Comparison of ENCODE assay signal across 20 mouse cellular contexts in the genomic region with DNA sequence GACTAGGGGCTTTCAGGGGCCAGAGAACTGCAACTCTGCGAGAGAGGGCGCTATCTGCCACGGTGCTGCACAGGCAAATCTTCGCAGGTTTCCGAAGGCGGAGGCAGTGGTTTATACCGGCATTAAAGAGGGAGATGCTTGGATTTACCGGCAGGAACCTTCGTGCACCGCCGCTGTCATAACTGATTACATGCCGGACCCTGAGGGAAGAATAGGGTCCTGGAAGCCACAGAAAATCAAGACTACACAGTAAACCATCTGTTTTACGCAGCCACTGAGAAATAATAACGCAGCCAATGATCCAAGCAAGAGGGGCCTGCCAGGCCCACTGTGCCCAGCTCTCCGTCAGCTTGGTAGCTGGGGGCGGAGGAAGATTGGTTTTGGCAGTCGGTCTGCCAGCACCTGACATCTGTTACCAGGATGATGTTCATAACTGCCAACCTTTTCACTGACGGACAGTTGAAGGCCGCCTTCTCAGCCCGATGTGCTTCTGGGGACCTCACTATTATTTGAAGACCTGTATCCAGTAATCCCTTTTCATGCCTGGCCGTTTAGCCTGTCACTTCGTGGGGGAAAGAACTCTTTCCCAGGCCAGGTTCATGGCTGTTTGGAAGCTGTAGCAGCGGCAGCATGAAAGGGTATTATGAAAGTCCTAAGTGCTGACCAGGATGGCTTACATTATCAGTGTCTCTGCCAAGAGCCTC. TPM values are rescaled to one million over a fixed set of nuclear protein-coding genes. Genes with fewer than 3 reads are reported as not detected.
DNase-seq lines count a peak whose midpoint lies in the region; ATAC-seq and TF ChIP-seq lines count a peak whose summit lies in the region.
"Had no signal": no experiment of that assay in that cellular context is flagged by ENCODE, and none has a peak within 500 bp of the region (broad histone marks: within the 10 kb centered on the region; RNA-seq: fewer than 3 reads in every experiment).

No protein-coding gene starts in this region.

- TF ChIP-seq CTCF in cerebellum, adult 2 months (IDR thresholded peaks at IDR 0.05; ENCODE audit: borderline replicate concordance, insufficient read depth, low read depth, low read length), result no peak
- no peak for TF ChIP-seq CTCF in brain, embryonic 14.5 days (IDR thresholded peaks at IDR 0.05; ENCODE audit: borderline replicate concordance, extremely low read depth, insufficient read depth, insufficient read length)

- no peak overlapping the region for H3K4me3 ChIP-seq in cerebellum, adult 2 months (replicated peaks; ENCODE audit: insufficient read depth, low read depth, low read length)
- H3K4me3 ChIP-seq in midbrain, embryonic 14.5 days (replicated peaks; ENCODE audit: low read depth, low read length), result no peak overlapping the region
- H3K4me3 ChIP-seq: embryonic facial prominence, embryonic 15.5 days; limb, embryonic 12.5 days had no signal

- peak; percentile 85 to 90 for DNase-seq in cerebellum, postnatal 10 days
- no peak for DNase-seq in cerebellum, adult 2 months
- peak; percentile 32 to 55 for DNase-seq in layer of hippocampus, adult 8-10 months (ENCODE audit: low spot score in 2 of 2)
- DNase-seq in layer of hippocampus, postnatal 25 days (ENCODE audit: extremely low spot score in 1 of 2, low spot score in 1 of 2), result no peak
- DNase-seq in brain, embryonic 14.5 days (ENCODE audit: low read depth), result peak; percentile 80
- DNase-seq in midbrain, embryonic 14.5 days, result peak; percentile 61
- DNase-seq in adrenal gland, adult 8-10 months, result no peak
- DNase-seq in adipocyte (ENCODE audit: low spot score), result no peak
- DNase-seq: adrenal gland, postnatal 25 days; gastrocnemius, postnatal 25 days; kidney, adult 8-10 months; liver, postnatal 0 days; lung, postnatal 4 days; thymus, postnatal 25 days had no signal

- H3K9me3 ChIP-seq in midbrain, embryonic 14.5 days (ENCODE audit: control insufficient read depth, low read length), result no peaks in the 10 kb centered on the region
- H3K9me3 ChIP-seq: embryonic facial prominence, embryonic 15.5 days; limb, embryonic 12.5 days had no signal

- peak; percentile 67; the same call in 1 of the 2 replicates for ATAC-seq in midbrain, embryonic 14.5 days (ENCODE audit: low FRiP score, low TSS enrichment)
- ATAC-seq: liver, postnatal 0 days had no signal

- H3K27ac ChIP-seq in cerebellum, adult 2 months (ENCODE audit: insufficient read depth, low read length), result no peak overlapping the region
- H3K27ac ChIP-seq in midbrain, embryonic 14.5 days (replicated peaks; ENCODE audit: low read depth, low read length), result peak overlapping the region; percentile 53
- H3K27ac ChIP-seq: embryonic facial prominence, embryonic 15.5 days; limb, embryonic 12.5 days had no signal

- WGBS in cerebellum, adult 2 months, result 26% methylated on average over 23 of the region's 23 CpGs
- WGBS in midbrain, embryonic 14.5 days, result 19% methylated on average over 23 of the region's 23 CpGs

- no peak for TF ChIP-seq POLR2A in cerebellum, adult 2 months (IDR thresholded peaks at IDR 0.05; ENCODE audit: borderline replicate concordance, insufficient read depth, low read length)
- no peak for TF ChIP-seq POLR2A in brain, embryonic 14.5 days (IDR thresholded peaks at IDR 0.05; ENCODE audit: borderline replicate concordance, extremely low read depth, insufficient read depth, insufficient read length, poor library complexity, severe bottlenecking)

- H3K27me3 ChIP-seq in cerebellum, adult 2 months (ENCODE audit: control insufficient read depth, insufficient read depth, low read length), result no peaks in the 10 kb centered on the region
- H3K27me3 ChIP-seq in midbrain, embryonic 14.5 days (ENCODE audit: control insufficient read depth, insufficient read depth, low read length), result no peaks in the 10 kb centered on the region
- H3K27me3 ChIP-seq: embryonic facial prominence, embryonic 15.5 days had no signal

- no peaks in the 10 kb centered on the region for H3K36me3 ChIP-seq in midbrain, embryonic 14.5 days (ENCODE audit: control insufficient read depth, insufficient read depth, low read length)
- H3K36me3 ChIP-seq: embryonic facial prominence, embryonic 15.5 days; limb, embryonic 12.5 days had no signal

- H3K4me1 ChIP-seq in cerebellum, adult 2 months (ENCODE audit: control insufficient read depth, insufficient read depth, low read length), result no peaks in the 10 kb centered on the region
- H3K4me1 ChIP-seq in midbrain, embryonic 14.5 days (ENCODE audit: control insufficient read depth, insufficient read depth, low read length), result peaks cover 3% of the 10 kb centered on the region; the same call in 1 of the 2 replicates
- H3K4me1 ChIP-seq: embryonic facial prominence, embryonic 15.5 days; limb, embryonic 12.5 days had no signal

- H3K4me2 ChIP-seq in midbrain, embryonic 14.5 days (ENCODE audit: low read length), result peak overlapping the region; percentile 33
- H3K4me2 ChIP-seq: embryonic facial prominence, embryonic 15.5 days; heart, embryonic 11.5 days; limb, embryonic 12.5 days had no signal

- H3K9ac ChIP-seq in midbrain, embryonic 14.5 days (replicated peaks; ENCODE audit: low read length), result no peak overlapping the region; the same call in 1 of the 2 replicates
- H3K9ac ChIP-seq: embryonic facial prominence, embryonic 15.5 days; limb, embryonic 12.5 days; liver, postnatal 0 days had no signal

RNA-seq across cellular contexts. Expression of a gene that starts 5.5 kb away (rescaled TPM):
- 19.5 and 19.6 TPM in 2 replicates for polyA plus RNA-seq in cerebellum, adult 2 months (2012; rRNA removed)
- total RNA-seq in layer of hippocampus, adult 8-10 months (2022), result 10 to 100 TPM; 24.8 to 31.6 (median 26.7) TPM
- total RNA-seq in layer of hippocampus, postnatal 25 days (2021), result 10 to 100 TPM; 26.3 to 27.9 TPM
- 11.6 and 12.1 TPM in 2 replicates for polyA plus RNA-seq in brain, embryonic 14.5 days (2012; rRNA removed)
- 5.0 and 6.5 TPM in 2 replicates for polyA plus RNA-seq in midbrain, embryonic 14.5 days (2014; fragmentation: Nextera tagmentation; extraction: Ambion mirVana)
- 10 to 100 TPM; 17.6 to 25.7 (median 22.0) TPM for total RNA-seq in adrenal gland, adult 8-10 months (2022)

RNA-seq across cellular contexts. Expression of a gene that starts 37.1 kb away (rescaled TPM):
- polyA plus RNA-seq in cerebellum, adult 2 months (2012; rRNA removed), result 4.1 and 5.4 TPM in 2 replicates
- 100 to 1,000 TPM in 3 of 4 experiments, 10 to 100 TPM in 1; 99.8 to 130 (median 120) TPM for total RNA-seq in layer of hippocampus, adult 8-10 months (2022)
- 100 to 1,000 TPM; 137 to 150 TPM for total RNA-seq in layer of hippocampus, postnatal 25 days (2021)
- polyA plus RNA-seq in brain, embryonic 14.5 days (2012; rRNA removed), result 125 and 131 TPM in 2 replicates
- polyA plus RNA-seq in midbrain, embryonic 14.5 days (2014; fragmentation: Nextera tagmentation; extraction: Ambion mirVana), result 252 and 477 TPM in 2 replicates
- 100 to 1,000 TPM; 550 to 578 (median 567) TPM for total RNA-seq in adrenal gland, adult 8-10 months (2022)

RNA-seq across cellular contexts. Expression of a gene that starts 42.2 kb away (rescaled TPM):
- polyA plus RNA-seq in cerebellum, adult 2 months (2012; rRNA removed), result 1.1 and 1.2 TPM in 2 replicates
- total RNA-seq in layer of hippocampus, adult 8-10 months (2022), result under 1 TPM in 2 of 4 experiments, not detected in 2; 0.36 to 0.43 TPM
- total RNA-seq in layer of hippocampus, postnatal 25 days (2021), result under 1 TPM in 1 of 2 experiments, not detected in 1; 0.30 TPM
- 0.29 and 0.34 TPM in 2 replicates for polyA plus RNA-seq in brain, embryonic 14.5 days (2012; rRNA removed)
- 0.18 TPM in 1 of 2 replicates, not detected in the other for polyA plus RNA-seq in midbrain, embryonic 14.5 days (2014; fragmentation: Nextera tagmentation; extraction: Ambion mirVana)
- total RNA-seq in adrenal gland, adult 8-10 months (2022), result not detected
- total RNA-seq: adrenal gland, postnatal 25 days; common myeloid progenitor, adult 5-6 weeks; gastrocnemius, postnatal 25 days; hematopoietic stem cell, adult 5-6 weeks had no signal
- polyA plus RNA-seq: heart, embryonic 11.5 days; liver, postnatal 0 days; stomach, embryonic 14.5 days had no signal

Comparison
In these comparisons a context has a peak if more than half of its experiments do, and no peak if none do; other contexts are left out.
1. DNase-seq: peak in cerebellum, postnatal 10 days (2 of 2), layer of hippocampus, adult 8-10 months (2 of 2), brain, embryonic 14.5 days (single experiment) and midbrain, embryonic 14.5 days (single experiment); none in cerebellum, adult 2 months (0 of 2), layer of hippocampus, postnatal 25 days (0 of 2), adrenal gland, adult 8-10 months (single experiment) and adipocyte (single experiment).